Mouse (Mus musculus): ENCODE data around the gene Ppp6r1.
A peak's percentile ranks its signal among the peaks of the same experiment; 100 is the strongest.

Gene Ppp6r1

DNA sequence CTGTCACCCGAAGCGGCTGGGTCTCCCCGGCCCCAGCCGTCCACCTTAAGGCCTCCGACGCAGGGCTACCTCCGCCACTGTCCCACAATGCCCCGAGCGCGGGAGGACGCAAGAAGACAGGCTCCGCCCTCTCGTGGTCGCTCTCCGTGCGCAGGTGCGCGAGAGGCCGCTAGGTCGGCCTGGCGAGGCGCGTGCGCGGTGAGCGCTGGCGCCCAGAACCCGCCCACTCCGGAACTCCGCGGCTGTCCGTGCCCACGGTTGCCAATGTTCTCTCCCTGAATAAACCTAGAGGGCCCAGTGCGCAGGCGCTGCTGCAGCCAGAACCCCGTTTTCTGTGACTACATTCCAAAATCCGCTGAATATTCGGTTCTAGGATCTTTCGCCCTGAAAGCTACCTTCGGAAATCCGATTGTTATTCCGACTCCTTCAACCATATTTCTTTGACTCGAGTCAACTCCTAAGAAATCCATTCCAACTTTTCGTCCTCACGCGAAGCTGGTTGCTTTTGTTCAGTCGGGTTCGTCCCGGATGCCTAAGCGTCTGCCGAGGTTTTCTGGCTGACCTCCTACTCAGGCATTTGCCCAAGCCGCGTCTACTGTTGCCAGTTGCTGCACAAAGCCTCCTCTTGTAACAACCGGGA lies at the start of gene Ppp6r1:
Ppp6r1 (minus strand) TSS at position 108 of the 640 bp plus-strand sequence.
- peak; percentile 90 for DNase-seq (ENCODE audit: low read depth, low spot score)

DNA sequence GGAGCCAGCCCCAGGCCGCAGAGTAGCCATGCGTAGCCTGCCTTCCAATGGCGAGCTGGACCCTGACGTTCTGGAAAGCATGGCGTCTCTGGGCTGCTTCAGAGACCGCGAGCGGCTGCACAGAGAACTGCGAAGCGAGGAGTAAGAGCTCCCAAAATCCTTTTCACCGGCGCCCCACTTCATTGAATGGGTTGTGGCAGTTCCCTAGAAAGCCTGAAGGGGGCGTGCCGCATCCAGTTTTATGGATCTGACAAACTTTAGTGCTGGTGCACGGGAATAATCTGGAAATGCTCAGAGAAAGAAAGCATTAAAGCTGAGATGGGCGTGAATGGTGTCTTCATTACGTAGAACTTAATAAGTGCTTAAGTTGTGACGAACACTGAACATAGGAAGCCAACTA lies 46.3 kb upstream of the Ppp6r1 start:
- no peak for DNase-seq (ENCODE audit: low read depth, low spot score)

DNA sequence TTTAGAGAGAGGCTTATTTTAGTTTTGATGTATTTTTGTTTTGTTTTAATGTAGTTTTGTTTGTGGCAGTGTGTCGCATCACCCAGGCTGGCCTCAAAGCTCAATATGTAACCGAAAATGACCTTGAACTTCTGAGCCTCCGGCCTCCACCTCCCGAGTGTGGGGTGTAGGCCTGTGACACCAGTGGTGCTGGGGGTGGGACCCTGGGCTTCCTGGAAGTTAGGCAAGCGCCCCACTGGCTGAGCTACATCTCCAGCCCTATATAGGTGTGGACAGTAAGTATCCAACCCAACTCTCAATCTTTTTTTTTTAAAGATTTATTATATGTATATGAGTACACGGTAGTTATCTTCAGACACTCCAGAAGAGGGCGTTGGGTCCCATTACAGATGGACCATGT lies 44.4 kb upstream of the Ppp6r1 start:
- DNase-seq (ENCODE audit: low read depth, low spot score), result no peak

DNA sequence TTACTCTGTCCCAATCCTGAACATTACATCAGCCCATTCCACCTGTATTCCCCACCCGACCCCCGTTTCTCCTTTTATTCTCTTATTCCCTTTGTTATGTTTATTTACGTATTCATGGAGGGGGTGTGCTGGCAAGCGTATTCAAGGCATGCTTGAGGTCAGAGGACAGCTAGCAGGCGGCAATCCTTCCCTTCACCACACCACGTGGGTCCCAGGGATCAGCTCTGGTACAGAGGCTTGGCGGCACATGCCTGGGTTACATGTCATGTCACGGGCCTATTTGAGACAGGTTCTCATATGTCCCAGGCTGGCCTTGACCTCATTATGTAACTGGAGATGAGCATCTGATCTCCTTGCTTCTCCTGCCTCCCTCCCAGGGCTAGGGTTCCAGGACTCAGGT lies 43.5 kb upstream of the Ppp6r1 start:
- no peak for DNase-seq (ENCODE audit: low read depth, low spot score)

DNA sequence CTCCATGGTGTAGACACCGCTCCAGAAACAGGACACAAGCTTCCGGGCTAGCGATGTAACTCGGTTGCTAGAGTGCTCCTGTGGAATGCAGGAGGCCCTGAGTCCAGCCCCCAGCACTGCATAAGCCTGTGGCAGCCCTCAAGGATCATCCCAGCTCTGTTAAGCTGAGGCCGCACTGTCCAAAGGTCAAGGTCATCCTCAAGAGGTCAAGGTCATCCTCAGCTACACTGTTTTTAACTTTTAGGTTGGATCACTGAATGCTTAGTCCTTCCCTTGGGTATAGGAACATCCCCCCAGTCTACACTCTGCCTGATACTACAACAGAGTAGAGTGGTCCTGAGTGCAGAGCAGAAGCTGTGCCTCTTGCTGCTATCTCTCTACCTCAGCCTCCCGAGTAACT lies 34.2 kb upstream of the Ppp6r1 start:
- no peak for DNase-seq (ENCODE audit: low read depth, low spot score)

DNA sequence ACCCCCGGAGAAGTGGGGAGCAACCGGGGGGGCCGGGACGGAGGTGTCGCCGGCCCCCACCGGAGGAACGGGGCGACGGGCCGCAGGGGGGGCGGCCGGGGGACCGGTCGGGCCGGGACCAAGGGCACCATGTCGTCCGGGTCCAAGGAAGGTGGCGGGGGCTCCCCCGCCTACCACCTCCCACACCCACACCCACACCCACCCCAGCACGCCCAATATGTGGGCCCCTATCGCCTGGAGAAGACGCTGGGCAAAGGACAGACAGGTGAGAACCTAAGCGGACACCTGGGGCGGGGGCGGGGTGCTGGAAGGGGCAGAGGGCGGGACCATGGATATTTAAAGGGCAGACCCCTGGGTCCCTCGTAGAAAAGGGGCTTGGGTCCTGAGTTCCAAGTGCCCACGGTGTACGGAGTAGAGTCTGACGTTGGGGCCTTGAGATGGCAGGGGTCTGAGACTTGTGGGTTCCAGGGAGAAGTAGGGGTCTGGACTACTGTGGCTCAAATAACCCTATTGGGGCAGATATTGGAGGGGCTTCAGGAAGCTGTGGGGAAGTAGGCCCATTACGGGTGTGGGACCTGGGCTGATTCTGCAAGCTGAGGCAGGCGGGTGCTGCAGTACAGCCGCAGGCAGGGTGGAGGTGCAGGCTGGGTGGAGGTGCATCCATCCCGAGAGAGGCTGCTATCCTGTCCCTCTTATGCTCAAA lies 32.3 kb upstream of the Ppp6r1 start:
- no peak for DNase-seq (ENCODE audit: low read depth, low spot score)

DNA sequence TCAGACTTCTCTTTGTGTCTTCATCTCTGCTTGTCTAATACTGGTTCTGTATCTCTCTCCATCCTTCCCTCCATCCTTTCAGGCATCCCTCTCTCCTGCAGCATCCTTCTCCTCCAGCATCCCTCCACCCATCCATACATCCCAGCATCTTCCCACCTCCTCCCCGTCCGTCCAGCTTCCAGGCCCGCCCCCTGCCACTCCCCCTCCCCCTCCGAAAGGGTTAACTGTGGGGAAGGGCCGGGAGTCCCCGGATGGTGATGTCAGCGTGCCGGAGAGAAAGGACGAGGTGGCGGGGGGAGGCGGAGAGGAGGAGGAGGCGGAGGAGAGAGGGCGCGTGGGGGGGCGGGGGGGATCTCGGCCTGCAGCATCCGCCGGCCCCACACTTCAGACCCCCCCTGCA lies 31.6 kb upstream of the Ppp6r1 start, which contains the start of gene Brsk1:
Brsk1 (plus strand) TSS at position 218 of the 400 bp plus-strand sequence.
- no peak for DNase-seq (ENCODE audit: low read depth, low spot score)

DNA sequence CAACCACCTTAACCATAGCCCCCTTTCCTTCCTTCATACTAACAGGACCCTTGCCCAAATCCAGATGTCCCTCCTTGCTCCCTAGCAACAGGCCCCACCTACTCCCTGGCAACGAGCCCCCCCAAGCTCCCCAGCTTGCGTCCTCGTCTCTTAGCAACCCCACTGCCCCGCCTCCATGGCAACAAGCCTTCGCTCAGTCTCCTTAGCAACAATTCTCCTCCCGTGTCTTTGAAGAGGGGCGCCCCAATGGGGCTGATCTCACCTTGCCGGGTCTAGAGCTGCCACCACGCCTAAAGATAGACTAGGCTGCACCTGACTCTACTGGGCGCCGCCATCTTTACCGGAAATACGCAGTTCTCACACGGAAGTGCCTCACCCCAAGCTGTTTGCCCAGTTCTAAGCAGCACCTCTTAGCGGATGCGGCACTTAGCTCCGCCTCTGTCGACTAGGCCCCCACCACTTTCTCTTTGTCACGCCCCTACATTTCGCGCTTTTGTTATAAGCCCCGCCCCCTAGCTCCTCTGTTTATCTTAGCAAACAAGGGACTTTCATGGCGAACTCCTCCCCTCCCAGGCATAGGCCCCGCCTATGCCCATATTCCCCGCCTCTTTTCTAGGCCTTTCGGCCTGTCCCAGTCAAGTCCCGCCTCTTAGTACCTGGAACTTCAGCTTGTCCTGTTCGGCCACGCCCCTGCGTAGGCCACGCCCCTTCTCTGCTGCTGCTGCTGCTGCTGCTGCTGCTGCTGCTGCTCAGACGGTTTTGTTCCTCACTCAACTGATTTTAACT lies 26.0 kb upstream of the Ppp6r1 start, which contains the start of gene Hspbp1:
Hspbp1 (minus strand) TSS at position 437 of the 786 bp plus-strand sequence.
- peak; percentile 99 for DNase-seq (ENCODE audit: low read depth, low spot score)

DNA sequence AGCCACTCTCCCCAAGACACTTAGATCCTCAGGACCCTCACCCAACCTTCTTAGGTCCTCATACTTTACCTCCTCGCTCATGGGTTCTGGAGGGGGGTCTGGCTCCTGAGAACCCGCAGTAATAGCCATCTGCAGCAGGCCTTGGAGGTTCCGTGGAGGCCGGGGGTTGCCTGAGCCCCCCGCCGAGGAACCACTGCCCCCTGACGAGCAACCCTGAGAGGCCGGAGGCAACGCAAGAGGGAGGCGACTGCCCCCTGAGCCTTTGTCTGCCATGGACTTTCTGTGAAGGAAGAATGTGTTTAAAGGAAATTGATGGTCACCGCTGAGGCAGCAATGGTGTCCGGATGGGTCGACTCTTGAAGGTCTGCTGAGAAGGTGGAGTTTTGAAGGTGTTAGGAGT lies 25.4 kb upstream of the Ppp6r1 start:
- no peak for DNase-seq (ENCODE audit: low read depth, low spot score)

DNA sequence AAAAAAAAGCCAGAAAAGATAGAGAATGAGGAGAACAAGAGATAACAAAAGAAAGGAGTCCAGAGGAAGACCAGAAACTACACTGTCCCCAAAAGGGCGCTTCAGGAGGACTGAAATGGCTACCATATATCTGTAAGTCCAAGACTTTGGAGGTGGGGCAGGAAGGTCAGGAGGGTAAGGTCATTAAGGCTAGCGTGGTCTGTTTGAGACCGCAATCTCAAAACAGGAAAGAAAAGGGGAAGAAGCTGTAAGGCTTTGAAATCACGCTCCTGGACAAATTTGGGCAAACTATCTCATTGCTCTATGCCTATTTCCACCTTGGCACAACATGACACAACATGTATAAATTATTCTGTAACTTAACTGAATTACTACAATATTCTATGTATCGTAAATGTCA lies 24.5 kb upstream of the Ppp6r1 start:
- no peak for DNase-seq (ENCODE audit: low read depth, low spot score)

DNA sequence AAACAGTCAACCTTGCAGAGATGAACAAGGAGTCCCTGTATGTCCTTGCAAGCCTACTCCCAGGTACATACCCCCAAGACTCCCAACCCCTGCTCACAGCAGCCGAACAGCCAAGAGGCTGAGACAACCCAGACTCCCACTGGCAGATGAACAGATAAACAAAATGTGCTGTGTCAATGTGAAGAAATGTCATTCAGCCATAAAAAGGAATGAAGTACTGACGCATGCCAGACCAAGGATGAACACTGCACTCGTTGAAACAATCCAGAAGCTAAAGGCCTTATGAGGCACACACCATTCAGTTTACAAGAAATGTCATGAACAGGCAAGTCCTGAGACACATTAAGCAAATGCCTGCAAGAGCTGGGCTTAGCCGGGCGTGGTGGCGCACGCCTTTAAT lies 16.4 kb upstream of the Ppp6r1 start:
- no peak for DNase-seq (ENCODE audit: low read depth, low spot score)

DNA sequence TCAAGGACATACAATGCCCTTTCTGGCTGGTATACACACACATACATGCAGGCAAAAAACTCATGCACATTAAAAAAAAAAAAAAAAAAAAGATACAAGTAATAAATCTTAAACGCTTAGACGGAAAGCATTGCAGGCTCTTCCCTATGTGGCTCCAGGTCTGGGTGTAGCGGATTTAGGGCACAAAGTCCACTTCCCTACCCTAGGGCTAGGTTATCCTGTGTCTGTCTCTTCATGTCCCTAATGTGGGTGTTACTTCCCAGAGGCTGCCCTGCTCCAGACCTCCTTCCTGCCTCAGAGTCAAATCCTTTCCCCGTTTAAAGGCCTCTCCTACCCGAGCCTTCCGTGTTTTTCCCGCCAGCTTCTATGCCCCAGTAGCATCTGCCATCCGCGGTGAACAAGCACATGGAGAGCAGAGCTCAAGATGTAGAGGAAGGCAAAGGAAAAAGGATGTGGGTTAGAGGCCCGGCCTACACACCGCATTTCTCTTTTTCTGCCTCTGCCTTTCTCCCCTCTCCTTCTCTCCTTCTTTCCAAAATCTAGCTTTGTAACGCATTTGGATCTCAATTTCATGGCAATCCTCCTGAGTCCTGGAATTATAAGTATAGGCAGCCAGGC lies 15.4 kb upstream of the Ppp6r1 start:
- DNase-seq (ENCODE audit: low read depth, low spot score), result no peak

DNA sequence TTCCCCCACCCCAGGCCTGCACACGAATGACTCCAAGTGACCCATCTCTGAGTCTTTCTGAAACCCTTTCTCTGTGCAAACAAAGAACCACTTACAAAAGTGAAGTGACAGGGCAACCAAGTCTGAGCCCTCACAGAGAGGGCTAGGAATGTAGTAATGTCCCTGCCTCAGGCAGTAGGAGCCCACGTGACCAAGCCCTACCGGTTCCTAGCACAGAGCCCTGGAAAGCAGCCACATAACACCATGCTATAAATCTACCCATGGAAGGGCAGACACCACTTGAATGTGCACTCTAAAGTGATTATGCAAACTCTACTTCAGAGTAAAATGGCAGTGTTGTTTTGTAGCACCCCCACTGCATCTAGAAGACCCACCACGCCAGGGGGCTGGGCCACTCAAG lies 13.1 kb upstream of the Ppp6r1 start:
- DNase-seq (ENCODE audit: low read depth, low spot score), result no peak

DNA sequence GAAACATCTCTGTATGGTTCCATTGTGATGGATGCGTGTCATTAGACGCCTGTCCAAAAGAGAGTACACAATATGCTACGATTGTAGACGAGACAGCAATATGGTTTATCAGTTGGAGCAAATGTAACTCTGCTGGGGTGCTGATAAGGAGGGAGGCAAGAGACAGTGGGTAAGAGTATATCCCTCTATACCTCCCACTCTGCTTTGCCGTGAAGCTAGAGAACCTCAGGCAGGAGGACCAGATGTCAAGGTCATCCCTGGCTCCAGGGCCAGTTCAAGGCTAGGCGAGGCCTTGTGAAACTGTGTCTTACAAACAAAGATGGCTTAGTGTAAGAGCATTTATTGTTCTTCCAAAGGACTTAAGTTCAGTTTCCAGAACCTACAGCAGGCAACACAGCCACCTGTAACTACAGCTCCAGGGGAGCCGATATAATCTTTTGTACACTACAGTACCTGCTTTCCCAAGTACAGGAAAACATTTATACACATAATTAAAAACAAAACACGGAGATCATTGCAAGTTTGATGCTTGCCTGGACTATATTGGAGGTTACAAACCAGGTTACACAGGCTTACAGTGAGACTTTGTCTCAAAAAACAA lies 11.9 kb upstream of the Ppp6r1 start:
- DNase-seq (ENCODE audit: low read depth, low spot score), result no peak

DNA sequence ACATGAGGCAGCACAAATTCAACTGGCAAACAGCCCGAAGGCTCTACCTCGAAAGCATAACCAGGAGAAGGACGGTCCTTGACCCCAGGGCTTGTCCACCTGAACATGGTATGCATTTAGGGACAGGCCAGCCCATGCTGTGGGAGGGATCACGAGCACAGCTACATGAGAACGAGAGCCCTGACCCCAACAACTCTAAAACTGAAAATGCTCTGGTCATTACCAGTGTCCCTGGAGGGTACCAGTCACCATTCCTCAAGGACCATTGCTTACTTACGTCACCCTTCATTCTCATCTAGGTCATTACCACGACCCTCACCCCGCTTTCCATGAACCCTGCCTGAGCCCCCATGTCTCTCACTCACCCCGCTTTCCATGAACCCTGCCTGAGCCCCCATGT lies 10.3 kb upstream of the Ppp6r1 start:
- DNase-seq (ENCODE audit: low read depth, low spot score), result no peak

DNA sequence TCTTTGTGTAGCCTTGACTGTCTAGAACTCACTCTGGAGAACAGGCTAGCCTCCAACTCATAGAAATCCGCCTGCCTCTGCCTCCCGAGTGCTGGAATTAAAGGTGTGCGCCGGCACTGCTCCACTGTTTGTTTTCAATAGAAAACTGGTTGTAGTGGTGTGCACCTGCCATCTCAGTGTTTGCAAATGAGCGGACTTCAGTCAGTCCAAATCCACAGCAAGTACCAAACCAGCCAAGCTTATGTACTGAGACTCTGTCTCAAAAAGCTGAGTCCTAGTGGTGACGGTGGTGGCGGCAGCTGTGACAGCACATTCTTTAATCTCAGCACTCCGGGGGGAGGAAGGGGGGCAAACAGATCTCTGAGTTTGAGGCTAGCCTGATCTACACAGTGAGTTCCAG lies 9.7 kb upstream of the Ppp6r1 start:
- DNase-seq (ENCODE audit: low read depth, low spot score), result no peak

DNA sequence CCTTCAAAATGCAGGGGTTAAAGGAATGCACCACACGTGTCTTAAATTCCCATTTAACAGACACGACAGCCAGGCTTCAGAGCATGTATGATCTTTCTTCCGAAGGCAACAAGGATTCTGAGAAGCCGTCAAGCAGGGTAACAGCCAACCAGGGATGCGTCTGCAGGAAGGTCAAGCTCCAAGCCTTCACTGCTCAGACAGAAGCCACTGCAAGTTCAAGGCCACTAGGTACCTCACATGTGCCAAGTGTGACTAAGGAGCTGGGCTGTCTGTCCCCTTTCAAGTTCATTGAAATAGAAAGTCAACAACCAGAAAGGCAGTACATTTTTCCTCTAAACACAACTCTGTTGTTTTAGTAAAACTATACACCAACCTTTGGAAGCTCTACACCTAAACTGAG lies 8.1 kb upstream of the Ppp6r1 start:
- no peak for DNase-seq (ENCODE audit: low read depth, low spot score)

DNA sequence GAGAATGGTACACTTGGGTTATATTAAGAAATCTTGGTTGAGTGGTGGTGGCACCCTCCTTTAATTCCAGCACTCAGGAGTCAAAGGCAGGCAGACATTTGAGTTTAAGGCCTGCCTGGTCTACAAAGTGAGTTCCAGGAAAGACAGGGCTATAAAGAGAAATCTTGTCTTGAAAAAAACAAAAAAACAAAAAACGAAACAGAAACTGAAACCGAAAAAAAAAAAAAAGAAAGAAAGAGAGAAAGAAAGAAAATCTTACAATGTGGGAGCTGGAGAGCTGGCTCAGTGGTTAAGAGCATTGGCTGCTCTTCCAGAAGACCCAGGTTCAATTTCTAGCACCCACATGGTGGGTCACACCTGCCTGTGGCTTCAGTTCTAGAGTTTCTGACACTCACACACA lies 4.9 kb upstream of the Ppp6r1 start:
- DNase-seq (ENCODE audit: low read depth, low spot score), result no peak

DNA sequence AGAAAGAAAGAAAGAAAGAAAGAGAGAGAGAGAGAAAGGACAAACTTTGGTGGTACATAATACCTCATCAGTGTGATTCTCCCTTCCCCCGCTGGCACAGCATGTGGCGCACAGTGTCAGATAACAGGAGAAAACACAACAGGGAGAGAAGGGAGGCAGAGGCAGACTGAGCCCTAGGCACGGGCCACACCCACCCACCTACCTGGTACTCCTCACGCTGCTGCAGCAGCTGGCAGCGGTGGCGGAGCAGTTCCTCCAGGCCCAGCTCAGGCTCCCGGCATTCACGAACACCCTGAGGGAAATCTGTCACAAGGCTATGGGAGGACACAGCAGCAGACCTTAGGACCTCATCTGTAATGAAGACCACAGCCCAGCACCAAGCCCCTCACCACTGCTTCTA lies 4.4 kb upstream of the Ppp6r1 start:
- no peak for DNase-seq (ENCODE audit: low read depth, low spot score)

DNA sequence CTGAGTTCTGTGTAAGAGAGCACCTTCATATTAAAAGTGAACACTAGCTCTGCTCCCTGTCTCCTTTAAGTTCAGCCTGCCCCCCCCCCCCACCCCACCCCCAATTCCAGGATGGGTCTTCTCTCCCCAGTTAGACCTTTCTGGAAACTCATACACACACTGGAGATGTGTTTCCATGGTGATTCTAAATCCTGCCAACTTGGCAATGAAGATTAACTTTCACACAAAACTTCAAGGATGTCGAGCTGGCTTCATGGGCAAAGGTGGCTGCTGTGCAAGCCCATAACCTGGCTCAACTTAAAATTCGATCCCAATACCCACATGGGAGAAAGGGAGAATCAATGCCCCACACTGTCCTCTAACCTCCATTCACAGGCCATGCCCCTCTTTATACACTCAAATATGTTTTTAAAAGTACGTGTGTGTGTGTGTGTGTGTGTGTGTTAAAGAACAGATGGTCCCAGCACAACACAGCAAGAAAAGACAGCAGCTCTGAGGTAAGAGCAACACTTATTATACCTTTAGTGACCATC lies 1.2 kb upstream of the Ppp6r1 start:
- DNase-seq (ENCODE audit: low read depth, low spot score), result no peak

DNA sequence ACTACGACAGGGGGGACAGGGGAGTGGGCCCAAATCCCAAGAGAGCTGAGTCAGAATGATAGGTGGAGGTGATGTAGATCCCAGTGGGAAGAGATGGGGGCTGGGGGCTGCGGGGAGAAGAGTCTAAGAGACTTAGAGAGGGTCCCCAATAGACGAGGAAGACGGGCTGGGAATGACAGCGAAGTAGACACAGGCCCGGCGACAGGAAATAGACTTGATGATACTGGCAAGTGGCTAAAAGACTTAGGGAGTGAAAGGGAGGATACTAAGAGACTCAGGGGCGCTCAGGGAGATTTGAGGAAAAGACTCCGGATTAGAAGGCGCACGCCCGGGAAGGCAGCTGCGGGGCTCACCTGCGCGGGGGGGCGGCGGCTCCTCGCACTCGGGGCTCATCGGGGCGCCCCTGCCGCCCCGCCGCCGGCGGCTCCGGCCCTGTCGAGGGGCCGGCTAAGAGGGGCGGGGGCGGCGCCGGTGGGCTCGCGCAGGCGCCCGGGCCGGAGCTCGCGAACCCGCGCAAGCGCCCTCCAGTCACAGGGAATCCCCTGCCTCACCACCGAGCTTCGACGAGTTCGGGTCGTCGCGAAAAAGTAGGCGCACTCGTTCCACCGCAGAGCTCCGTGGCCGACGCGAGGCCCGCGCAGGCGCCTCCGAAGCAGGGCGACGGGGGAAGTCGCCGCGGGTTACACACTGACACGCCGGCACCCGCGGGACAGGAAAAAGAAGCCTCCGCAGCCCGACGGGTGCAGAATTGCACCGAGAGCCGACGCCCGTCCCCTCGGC lies 501 bp downstream of the Ppp6r1 start:
- DNase-seq (ENCODE audit: low read depth, low spot score), result no peak
